Mouse (Mus musculus): ENCODE measurements around the gene Il2rb.

The Il2rb gene

DNA sequence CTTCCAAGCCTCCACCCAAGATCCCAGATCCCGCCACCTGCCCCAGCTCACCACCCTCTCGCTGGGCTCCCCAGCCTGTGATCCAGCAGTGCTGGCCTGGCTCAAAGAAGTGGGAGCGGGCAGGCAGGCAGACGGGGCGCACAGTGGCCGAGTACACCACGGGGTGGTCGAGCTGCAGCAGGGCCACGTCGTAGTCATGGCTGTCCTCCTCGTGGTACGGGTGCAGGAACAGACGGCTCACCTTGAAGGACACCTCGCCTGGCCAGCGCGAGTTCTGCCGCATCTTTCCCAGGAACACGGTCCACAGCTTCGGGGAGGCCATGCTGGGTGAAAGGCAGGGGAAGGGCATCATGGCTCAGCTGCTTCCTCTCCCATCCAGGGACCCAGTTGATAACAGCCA lies 52.8 kb downstream of the Il2rb start:
- no peak for DNase-seq

DNA sequence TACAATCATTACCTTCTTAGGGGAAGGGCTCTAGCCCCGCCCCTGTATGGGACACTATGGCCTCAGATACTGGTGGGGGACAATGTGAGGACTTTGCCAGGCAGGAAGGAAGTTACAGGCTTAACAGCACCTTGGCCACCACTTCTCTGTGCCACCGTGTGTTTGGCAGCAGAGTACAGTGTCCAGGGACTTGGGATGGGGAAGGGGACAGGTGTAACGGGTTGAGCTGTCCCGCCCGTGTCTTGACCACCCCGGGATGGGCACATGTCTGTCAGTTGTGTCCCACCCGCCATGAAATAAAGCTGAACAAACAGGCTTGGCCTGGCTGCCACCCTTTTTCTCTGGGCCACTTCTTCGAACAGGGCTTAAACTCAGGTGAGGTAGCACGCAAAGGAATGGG lies 56.1 kb downstream of the Il2rb start:
- DNase-seq, result no peak

DNA sequence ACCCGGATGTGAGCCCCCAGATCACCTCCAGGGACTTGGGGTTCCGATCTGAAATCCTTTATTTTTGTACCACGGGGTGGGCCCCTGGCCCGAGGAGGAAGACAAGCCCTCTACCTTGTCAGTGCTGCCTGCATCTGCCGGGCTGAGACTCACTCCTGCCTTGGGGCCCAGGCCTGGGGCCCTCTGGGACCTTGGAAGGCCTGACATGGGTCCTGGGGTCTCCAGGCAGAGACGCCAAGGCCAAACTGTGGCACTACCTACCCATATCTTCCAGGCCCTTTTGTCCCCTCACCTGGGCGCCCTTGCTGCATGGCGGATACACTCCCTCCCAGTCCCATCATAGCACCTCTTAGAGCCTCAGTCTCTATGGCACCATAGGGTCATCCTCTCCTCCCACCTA lies 56.6 kb downstream of the Il2rb start:
- DNase-seq, result no peak

DNA sequence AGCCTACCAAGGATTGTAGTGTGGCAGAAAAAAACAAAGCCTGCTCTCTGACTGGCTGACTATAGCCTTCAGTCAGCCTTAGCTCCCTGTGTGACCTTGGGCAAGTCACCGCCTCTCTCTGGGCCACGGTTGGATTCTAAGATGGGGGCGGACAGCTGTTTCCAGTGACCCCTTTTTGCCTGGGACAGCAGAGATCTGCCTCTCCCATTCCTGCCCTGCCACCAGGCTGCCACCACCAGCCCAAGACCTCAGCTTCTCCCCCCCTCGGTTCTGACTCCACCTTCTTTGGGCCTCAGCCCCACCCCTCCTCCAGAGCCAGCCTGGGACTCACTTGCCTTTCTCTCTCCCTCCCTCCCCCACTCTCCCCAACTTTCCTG lies 57.1 kb downstream of the Il2rb start:
- DNase-seq, result peak; percentile 28

DNA sequence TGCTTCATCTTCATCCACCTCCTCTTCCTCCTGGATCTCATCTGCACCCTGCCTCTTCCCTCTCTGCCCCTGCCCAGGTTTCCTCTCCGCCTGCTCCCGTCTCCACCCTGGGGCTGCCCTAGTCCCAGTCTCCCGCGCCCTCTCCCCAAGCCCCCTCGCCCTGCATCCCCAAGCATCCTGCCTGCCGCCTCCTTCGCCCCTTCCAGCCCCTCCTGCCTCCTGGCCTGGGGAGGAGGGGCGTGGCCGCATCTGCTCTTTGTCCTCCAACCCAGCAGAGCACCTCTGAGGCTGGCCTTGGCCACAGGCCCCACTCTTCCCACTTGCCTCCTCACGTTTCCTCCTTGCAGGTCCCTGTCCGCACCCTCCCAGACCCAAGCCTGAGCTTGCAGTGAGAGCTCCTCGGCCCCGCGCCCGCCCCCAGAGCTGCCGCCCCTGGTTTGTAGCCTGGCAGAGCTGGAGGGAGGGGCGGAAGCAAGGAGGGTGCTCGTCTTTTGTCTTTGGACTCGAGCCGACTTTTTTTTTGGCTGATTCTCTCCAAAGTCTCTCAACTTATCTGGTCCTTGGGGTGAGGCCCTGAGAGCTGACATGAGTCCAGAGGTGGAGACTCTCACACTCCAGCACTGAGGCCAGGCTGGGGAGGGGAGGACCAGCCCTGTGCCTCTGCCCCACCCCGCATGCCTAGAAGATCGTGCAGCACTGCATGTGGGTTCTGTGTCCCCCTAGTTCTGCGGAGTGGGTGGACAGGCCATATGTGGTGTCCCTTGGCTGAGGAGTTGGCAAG lies 57.6 kb downstream of the Il2rb start:
- DNase-seq, result peak; percentile 60

DNA sequence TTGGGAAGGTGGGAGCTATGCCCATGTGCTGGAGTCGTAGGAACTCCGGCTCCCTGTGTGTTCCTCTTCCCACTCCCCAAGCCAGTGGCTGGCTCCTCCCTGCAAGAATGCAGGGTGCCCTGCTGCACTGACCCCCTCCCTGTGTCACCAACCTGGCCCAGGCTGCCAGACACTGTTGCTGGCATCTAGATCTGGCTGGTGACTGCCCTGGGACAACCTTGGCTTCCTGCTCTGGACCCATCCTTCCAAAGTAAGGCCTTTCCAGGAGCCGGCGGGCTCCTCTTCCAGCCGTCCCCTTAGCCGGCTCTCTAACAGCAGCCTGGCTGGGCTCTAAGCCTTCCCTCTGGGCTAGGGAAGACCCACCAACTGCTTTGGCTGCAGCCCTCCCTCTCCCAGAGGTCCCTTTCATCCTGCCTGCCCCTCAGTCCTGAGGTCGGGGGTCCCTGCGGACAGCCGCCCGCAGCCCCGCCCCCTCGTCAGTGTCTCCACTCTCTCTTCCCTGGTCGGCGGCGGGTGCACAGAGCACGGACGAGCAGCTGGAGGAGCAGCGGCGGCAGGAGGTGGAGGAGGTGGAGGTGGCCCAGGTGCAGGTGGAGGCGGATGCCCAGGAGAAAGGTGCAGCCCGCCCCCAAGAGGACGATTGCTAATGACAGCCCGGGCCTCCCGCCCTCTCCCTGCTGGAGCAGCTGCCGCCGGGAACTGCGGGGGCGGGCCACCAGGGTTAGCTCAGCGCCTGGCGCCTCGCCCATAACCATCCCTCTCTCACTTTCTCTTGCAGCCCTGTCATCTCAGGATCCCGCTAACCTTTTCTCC lies 58.5 kb downstream of the Il2rb start:
- peak; percentile 93 for DNase-seq

DNA sequence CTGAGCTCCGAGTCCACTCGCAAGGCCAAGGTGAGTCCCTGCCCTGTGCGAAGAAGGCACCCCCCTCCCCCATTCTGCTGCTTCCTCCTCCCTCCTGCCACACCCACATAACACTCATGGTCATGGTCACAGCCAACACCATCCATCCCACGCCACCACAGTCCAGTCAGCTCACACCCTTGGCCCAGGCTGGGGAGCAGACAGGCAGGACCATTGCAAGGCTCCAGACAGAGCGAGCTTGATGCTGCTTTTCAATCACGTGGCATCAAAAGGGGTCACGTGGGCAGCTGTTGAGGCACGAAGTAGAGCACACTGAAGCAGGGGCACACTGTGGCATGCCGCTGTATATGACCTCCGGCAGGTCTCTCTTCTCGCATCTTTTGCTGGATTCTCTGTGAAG lies 59.4 kb downstream of the Il2rb start:
- peak; percentile 13 for DNase-seq

DNA sequence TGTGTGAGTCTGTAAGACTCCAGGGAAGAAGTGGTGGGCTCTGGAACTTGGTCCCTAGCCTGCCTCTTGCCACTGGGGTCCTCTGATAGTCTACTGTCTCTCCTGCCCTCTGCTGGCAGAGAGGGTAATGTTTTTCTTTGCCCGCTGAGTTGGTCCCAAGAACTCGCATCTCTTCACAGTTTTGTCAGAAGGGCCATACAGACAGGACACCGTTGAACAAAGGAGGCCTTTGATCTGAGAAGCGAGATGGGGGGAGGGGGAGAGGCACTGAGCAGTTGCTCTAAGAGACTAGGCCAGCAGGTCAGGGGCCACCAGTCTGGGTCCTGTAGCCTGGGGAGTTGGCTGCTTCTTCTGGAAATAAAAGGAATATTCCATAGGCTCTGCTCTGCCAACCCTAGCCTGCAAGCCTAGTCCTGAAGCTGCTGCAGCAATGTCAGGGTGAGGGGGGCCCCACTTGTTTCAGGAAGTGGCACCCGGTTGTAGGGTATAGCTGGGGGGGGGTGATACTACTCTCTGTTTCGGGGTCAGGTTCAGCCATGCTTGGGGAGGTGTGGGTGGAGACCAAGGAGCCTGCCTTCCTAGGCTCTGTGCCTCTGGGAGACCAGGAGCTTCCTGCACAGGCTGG lies 60.1 kb downstream of the Il2rb start:
- DNase-seq, result peak; percentile 70

DNA sequence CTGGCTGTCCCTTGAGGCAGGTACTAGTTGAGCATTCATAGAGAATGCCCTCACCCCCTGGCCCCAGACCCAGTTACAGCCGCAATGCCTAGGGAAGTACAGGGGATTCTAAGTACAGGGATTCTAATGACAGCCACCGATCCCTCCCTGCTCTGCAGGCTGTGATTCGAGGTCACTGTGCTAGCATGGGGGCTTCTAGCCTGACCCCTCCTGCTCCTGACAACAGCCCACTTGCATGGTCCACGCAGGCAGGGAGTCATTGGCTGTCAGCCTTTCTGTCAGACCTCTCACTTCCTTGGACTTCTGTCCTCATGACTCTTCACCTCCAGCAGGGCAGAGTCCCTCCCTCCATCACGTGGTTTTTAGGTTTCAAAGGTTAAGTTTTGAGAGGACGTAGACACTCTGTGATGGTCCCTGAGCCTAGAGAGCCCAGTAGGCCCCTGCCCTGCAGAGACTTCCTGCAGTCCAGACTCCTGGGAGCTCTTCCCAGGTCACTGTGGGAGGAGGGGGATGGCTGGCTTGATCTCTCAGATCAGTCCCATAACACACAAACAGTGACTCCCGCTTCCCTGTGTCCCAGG lies 63.4 kb downstream of the Il2rb start:
- peak; percentile 56 for DNase-seq

DNA sequence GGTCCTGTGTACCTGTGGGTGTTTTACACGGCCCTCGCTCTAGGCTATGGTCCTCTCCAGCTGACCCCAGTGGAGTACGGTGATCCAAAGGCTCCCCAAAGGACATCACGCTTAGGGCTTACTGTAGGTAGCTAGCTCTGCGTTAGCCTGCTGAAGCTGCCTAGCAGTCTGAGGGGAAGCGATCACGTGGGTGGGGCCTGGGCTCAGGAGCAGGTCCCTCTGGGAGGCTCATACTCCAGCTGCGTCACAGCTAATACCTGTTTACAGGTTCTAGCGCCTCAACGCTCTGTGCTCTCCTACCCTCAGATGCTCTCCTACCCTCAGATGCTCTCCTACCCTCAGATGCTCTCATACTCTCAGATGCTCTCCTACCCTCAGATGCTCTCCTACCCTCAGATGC lies 64.2 kb downstream of the Il2rb start:
- DNase-seq, result peak; percentile 35

DNA sequence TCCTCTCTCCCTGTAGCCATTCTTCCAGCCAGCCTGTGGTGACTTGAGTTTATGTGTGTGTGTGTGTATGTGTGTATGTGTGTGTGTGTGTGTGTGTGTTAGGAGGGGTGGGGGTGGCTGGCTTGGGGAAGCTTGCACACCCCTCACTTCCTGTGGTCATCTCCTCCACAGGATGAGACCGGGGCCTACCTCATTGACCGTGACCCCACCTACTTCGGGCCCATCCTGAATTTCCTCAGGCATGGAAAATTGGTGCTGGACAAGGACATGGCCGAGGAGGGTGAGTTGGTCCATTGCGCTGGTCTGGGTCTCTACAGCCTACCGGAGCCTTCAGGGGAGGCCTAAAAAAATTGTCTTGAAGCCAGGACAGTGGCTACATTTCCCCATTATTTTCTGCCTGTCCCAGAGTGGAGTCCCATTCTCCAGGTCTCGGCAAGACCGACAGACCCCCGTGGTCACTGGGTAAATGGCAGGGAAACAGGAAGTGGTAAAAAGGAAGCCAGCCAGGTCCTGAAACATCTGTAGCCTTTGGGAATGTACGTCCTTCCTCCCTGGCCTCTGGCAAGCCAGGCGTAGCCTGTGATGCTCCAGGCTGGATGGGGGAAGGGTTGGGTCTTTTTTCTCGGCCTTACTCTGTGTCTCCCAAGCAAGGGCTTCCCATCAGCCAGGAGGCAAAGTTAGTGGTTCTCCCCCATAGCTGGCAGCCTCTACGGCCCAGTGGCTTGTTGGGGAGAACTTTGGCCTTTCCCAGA lies 65.0 kb downstream of the Il2rb start:
- DNase-seq, result peak; percentile 65
